Mouse (Mus musculus) forebrain, embryonic 14.5 days (tissue): Measurements from ENCODE around the gene Pum2. TPM values are rescaled to one million over a fixed set of nuclear protein-coding genes. Genes with fewer than 3 reads are reported as not detected.

Source experiments
- ATAC-seq: fragments of 200-750 bp; cut with Nextera tagmentation; 2 replicates; pipeline ENCODE4 v1.8.0; 2017; ENCODE audit warnings: mild to moderate bottlenecking, moderate library complexity
- DNase-seq: peaks from one replicate; pipeline ENCODE4 v3.0.0-alpha.2; 2015; ENCODE audit warnings: low spot score
- H3K27ac ChIP-seq: fragments of 300-500 bp; sonication (generic); 2 replicates; pipeline ENCODE4 v1.5.1; 2014; ENCODE audit warnings: low read depth, mild to moderate bottlenecking, control low read depth, low read length, moderate library complexity
- H3K27me3 ChIP-seq: fragments of 300-500 bp; sonication (generic); replicated peaks from 2 replicates; pipeline ENCODE4 v1.6.1; 2014; ENCODE audit warnings: low read length, control low read depth, mixed read lengths; ENCODE audit not compliant: control insufficient read depth, insufficient read depth
- H3K36me3 ChIP-seq: fragments of 300-500 bp; sonication (generic); 2 replicates; pipeline ENCODE4 v1.6.1; 2014; ENCODE audit warnings: low read length, control low read depth; ENCODE audit not compliant: control insufficient read depth, insufficient read depth
- H3K4me1 ChIP-seq: fragments of 300-500 bp; sonication (generic); 2 replicates; pipeline ENCODE4 v1.6.1; 2014; ENCODE audit warnings: antibody characterized with exemption, low read length, control low read depth; ENCODE audit not compliant: control insufficient read depth, insufficient read depth
- H3K4me2 ChIP-seq: fragments of 300-500 bp; sonication (generic); 2 replicates; pipeline ENCODE4 v1.6.1; 2014; ENCODE audit warnings: mild to moderate bottlenecking, control low read depth, low read length
- H3K4me3 ChIP-seq: fragments of 300-500 bp; sonication (generic); 2 replicates; pipeline ENCODE4 v1.5.1; 2014; ENCODE audit warnings: low read depth, low read length, control low read depth
- H3K9ac ChIP-seq: fragments of 300-500 bp; sonication (generic); 2 replicates; pipeline ENCODE4 v1.6.1; 2014; ENCODE audit warnings: mild to moderate bottlenecking, low read length, control low read depth, moderate library complexity
- H3K9me3 ChIP-seq: fragments of 300-500 bp; sonication (generic); replicated peaks from 2 replicates; pipeline ENCODE4 v1.6.1; 2016; ENCODE audit warnings: low read length, control low read depth, mixed read lengths; ENCODE audit not compliant: control insufficient read depth
- WGBS: fragments of 180-500 bp; shearing (Covaris S2); extraction: QIAGEN DNeasy Blood & Tissue Kit; methylation state at CpG from one replicate; pipeline ENCODE4 v1.1.7; 2014; 5-methylcytosine and 5-hydroxymethylcytosine counted together
- polyA plus RNA-seq: library from polyadenylated mRNA; unstranded; fragments of >200 nt; fragmentation: Nextera tagmentation; extraction: Ambion mirVana; gene quantifications from 2 replicates; pipeline ENCODE4 v1.2.1, GENCODE M21; 2014

The Pum2 gene
- polyA plus RNA-seq, 1 experiment from 2014 or later: 70.6 TPM

- ATAC-seq: no peak
- no peak overlapping the region for H3K4me2 ChIP-seq
- H3K27ac ChIP-seq: no peak overlapping the region
- H3K4me3 ChIP-seq: no peak overlapping the region
- H3K9me3 ChIP-seq: no peaks in the 10 kb centered on the region
- H3K27me3 ChIP-seq: no peaks in the 10 kb centered on the region
- H3K4me1 ChIP-seq: no peaks in the 10 kb centered on the region
- H3K36me3 ChIP-seq: no peaks in the 10 kb centered on the region
- no peak overlapping the region for H3K9ac ChIP-seq
- 74% methylated on average over 9 of the region's 9 CpGs for WGBS
- DNase-seq: no peak
Observed at GRCm38 (mm10) chr12:8784189-8784588, 110.3 kb downstream of the Pum2 start.

GRCm38 (mm10) chr12:8786476-8786875 is 112.5 kb downstream of the Pum2 start:
- H3K9ac ChIP-seq: no peak overlapping the region
- H3K27me3 ChIP-seq: no peaks in the 10 kb centered on the region
- no peak for DNase-seq
- no peak overlapping the region for H3K4me3 ChIP-seq
- H3K9me3 ChIP-seq: no peaks in the 10 kb centered on the region
- H3K4me2 ChIP-seq: no peak overlapping the region
- no peak overlapping the region for H3K27ac ChIP-seq
- ATAC-seq: no peak
- 86% methylated on average over 5 of the region's 5 CpGs for WGBS
- H3K36me3 ChIP-seq: peaks cover 16% of the 10 kb centered on the region
- no peaks in the 10 kb centered on the region for H3K4me1 ChIP-seq

- ATAC-seq (no peak), DNase-seq (no peak)
- 90% methylated on average over 12 of the region's 12 CpGs for whole genome bisulfite sequencing
- Histone ChIP-seq H3K36me3 (peaks cover 19% of the 10 kb centered on the region), H3K4me2 (no peak overlapping the region), H3K9me3 (no peaks in the 10 kb centered on the region), H3K4me3 (no peak overlapping the region), H3K4me1 (no peaks in the 10 kb centered on the region), H3K27me3 (no peaks in the 10 kb centered on the region), H3K9ac (no peak overlapping the region), H3K27ac (no peak overlapping the region)
Observed at GRCm38 (mm10) chr12:8786984-8787730, 113.2 kb downstream of the Pum2 start.

- H3K4me1 ChIP-seq: no peaks in the 10 kb centered on the region
- DNase-seq (no peak), ATAC-seq (no peak)
- no peak overlapping the region for H3K4me3 ChIP-seq
- H3K4me2 ChIP-seq: no peak overlapping the region
- no peaks in the 10 kb centered on the region for H3K27me3 ChIP-seq
- H3K9me3 ChIP-seq: no peaks in the 10 kb centered on the region
- H3K36me3 ChIP-seq: peaks cover 28% of the 10 kb centered on the region
- no peak overlapping the region for H3K27ac ChIP-seq
- no peak overlapping the region for H3K9ac ChIP-seq
- WGBS: 71% methylated on average over 3 of the region's 3 CpGs
Observed at GRCm38 (mm10) chr12:8788469-8788868, 114.5 kb downstream of the Pum2 start.

- H3K36me3 ChIP-seq: peaks cover 34% of the 10 kb centered on the region
- DNase-seq (no peak), ATAC-seq (no peak)
- H3K4me2 ChIP-seq: no peak overlapping the region
- no peaks in the 10 kb centered on the region for H3K4me1 ChIP-seq
- H3K4me3 ChIP-seq: no peak overlapping the region
- no peaks in the 10 kb centered on the region for H3K27me3 ChIP-seq
- 96% methylated on average over 12 of the region's 12 CpGs for WGBS
- no peak overlapping the region for H3K27ac ChIP-seq
- H3K9ac ChIP-seq: no peak overlapping the region
- no peaks in the 10 kb centered on the region for H3K9me3 ChIP-seq
Observed at GRCm38 (mm10) chr12:8790615-8791014, 116.7 kb downstream of the Pum2 start.

DNA sequence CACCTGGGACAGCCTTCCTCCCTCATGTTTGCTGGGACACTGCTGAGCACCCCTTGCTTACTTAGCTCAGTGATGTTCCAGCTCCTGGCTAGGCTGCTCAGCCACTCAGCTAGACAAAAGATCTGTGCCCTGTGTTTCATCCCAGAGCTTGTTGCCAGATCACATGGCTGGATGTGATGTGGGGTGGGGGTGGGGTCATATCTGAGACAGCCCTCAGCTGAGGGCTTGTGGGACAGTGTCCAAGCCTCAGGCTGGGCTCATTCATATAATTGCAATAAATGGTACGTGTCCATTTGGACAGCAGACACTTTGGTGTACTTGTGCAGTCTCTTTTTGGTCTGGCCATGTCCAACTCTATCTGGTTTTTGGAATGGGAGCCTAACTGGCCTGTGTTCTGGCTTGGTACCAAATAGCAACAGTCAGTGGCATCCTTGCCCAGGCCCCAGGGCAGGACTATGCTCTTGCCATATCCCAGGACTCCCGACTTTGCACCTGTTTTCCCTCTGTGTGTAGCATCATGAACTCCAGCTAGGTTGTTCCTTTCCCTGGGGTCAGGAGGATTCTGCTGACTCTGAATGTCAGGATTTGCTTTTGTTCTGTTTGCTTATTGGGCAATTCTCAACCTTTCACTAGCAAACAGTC is 119.6 kb downstream of the Pum2 start:
- Histone ChIP-seq H3K27me3 (no peaks in the 10 kb centered on the region), H3K36me3 (peaks cover 34% of the 10 kb centered on the region), H3K4me2 (no peak overlapping the region), H3K4me1 (no peaks in the 10 kb centered on the region), H3K9ac (no peak overlapping the region), H3K4me3 (no peak overlapping the region), H3K9me3 (no peaks in the 10 kb centered on the region), H3K27ac (no peak overlapping the region)
- DNase-seq (no peak), ATAC-seq (no peak)
- 90% methylated on average over 2 of the region's 2 CpGs for WGBS

DNA sequence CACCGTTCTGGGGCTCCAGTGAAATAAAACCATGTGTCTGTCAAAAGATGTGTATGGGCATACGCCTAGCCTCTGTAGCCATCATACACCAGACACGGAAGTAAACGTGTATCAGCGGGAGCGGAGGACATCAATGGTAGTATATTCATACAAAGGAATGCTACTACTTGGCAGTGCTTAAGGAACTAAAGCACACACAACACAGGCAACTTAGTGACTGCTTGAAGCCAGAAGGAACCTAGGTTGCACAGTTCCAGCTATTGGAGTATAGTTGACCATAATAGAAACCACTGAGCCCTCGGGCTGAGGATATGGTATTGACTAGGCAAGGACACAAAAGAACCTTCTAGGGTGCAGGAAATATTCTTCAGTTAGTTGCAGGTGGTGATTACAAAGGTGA is 124.0 kb downstream of the Pum2 start:
- Histone ChIP-seq H3K27me3 (no peaks in the 10 kb centered on the region), H3K4me1 (no peaks in the 10 kb centered on the region), H3K27ac (no peak overlapping the region), H3K36me3 (peaks cover 11% of the 10 kb centered on the region), H3K4me3 (no peak overlapping the region), H3K9ac (no peak overlapping the region), H3K4me2 (no peak overlapping the region), H3K9me3 (no peaks in the 10 kb centered on the region)
- ATAC-seq (no peak), DNase-seq (no peak)
- 91% methylated on average over 7 of the region's 7 CpGs for WGBS

- no peak overlapping the region for H3K27ac ChIP-seq
- no peaks in the 10 kb centered on the region for H3K4me1 ChIP-seq
- 65% methylated on average over 9 of the region's 9 CpGs for WGBS
- no peak overlapping the region for H3K4me2 ChIP-seq
- no peaks in the 10 kb centered on the region for H3K27me3 ChIP-seq
- no peak for DNase-seq
- no peak for ATAC-seq
- H3K9ac ChIP-seq: no peak overlapping the region
- no peaks in the 10 kb centered on the region for H3K9me3 ChIP-seq
- H3K4me3 ChIP-seq: no peak overlapping the region
- H3K36me3 ChIP-seq: peaks cover 6% of the 10 kb centered on the region; the same call in 1 of the 2 replicates
Observed at GRCm38 (mm10) chr12:8798486-8799020, 124.6 kb downstream of the Pum2 start.
